Mouse (Mus musculus) myocyte (in vitro differentiated cells): Measurements from ENCODE around the gene Gbx1.

Source experiments
- POLR2AphosphoS2 ChIP-seq: IDR thresholded peaks from one replicate; pipeline ENCODE4 v1.6.1; 2011; ENCODE audit warnings: low read depth, control low read depth; ENCODE audit not compliant: insufficient read length
- USF1 ChIP-seq: IDR thresholded peaks from one replicate; pipeline ENCODE4 v1.6.1; 2011; ENCODE audit warnings: low read depth, mild to moderate bottlenecking, control low read depth, moderate library complexity

DNA sequence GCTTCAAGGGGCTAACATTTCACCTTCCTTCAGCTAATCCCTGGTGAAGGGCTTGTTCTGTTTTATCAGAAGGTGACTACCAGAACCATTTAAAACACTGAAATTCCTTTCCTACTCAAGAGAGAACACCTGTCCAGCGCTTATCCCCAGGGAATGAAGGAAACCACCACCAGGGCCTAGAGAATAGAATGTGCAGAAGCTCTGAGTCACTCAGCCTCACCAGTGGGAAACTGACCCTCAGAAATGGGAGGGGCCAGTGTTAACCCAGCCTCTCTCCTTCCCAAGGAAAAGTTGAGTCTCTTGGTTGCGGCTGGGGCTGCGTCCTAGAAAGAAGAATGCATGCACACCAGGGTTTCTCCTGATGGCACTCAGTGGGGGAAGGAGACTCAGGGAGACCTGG, 71.9 kb downstream of the Gbx1 start:
- TF ChIP-seq POLR2AphosphoS2 = no peak
- TF ChIP-seq USF1 = no peak
